Mouse (Mus musculus) spleen, postnatal 36 days (tissue): Measurements from ENCODE around the gene Bahd1.

Source experiments
- DNase-seq, 2 experiments: peaks; one replicate each; pipeline ENCODE4 v3.0.0; 2022; ENCODE audit warnings: low spot score in 2 of 2, mixed read lengths in 1 of 2

The Bahd1 gene

DNA sequence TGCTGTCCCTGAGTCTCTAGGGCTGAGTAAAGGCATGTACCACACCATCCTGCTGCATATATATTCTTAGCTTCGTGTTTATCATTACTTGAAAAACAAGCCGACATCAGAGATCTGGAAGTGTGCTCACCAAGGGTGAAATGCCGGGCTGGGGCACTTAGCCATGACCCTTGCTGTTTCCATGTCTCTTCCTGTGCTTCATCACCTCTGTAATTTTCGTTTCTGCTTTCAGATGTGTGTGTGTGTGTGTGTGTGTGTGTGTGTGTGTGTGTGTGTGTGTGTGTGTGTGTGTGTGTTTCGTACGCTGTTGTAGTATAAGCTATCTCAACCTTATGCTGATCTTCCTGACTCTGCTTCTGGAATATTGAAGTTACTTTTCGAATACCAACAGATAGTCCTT, 41.2 kb downstream of the Bahd1 start:
- peak; percentile 36 to 48 for DNase-seq

GRCm38 (mm10) chr2:118943232-118943631, 43.1 kb downstream of the Bahd1 start:
- no peak for DNase-seq

DNA sequence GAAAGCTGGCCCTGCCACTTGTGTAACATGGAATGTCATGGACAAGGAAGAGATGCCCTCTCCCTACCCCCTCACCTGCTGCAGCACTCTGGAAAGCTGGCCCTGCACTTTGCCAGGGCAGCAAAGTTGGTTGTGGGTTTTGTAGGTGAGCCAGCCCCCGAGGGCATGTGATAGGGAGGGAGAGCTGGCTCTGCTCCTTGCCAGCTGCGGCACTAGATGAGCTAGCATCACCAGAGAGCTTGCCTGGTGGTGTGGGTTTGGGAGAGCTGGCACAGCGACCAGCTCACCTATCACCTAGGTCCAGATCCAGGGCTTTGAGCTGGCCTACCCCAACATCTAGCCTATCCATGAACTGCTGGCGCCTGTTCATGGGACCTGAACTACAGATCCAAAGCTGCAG, 48.6 kb downstream of the Bahd1 start:
- no peak for DNase-seq

- no peak for DNase-seq
These were observed 49.5 kb downstream of the Bahd1 start for GRCm38 (mm10) chr2:118949699-118950098.

DNA sequence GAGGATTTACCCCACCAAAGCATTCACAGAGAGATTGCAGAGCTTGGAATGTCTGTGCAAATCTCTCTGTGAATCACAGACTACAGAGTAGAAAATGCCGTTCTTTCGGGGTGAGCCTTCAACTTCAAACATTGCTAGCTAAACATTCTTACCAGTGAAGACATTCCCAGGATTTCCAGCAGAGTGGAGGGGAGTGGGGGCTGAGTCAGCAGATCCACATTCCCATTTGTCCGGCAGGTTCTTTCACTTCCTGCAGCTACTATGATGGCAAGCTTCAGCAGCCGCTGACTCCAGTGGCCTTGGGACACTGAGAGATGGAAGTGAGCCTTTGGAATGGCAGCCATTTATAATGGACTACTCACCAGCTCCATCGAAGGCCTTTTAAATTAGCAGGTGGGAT, 56.3 kb downstream of the Bahd1 start:
- DNase-seq: no peak

DNA sequence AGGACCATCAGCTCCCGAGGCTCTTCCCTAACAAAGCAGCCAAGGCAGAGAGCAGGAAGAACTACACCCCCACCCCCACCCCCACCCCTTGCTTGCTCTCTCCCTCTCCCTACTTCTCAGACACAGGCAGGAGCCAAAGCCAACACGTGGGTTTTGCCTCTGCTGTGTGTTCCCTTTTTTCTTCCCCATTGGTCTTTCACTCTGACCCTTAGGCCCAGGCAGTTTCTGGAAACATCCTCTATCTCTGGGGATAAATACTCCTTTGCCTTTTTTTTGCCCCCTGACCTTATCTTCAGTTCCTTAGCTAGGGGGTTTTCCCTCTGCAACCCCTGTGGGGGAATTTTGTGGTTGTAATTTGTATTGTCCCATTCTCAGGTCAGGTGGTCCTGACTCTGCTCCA, 59.5 kb downstream of the Bahd1 start:
- no peak for DNase-seq

DNA sequence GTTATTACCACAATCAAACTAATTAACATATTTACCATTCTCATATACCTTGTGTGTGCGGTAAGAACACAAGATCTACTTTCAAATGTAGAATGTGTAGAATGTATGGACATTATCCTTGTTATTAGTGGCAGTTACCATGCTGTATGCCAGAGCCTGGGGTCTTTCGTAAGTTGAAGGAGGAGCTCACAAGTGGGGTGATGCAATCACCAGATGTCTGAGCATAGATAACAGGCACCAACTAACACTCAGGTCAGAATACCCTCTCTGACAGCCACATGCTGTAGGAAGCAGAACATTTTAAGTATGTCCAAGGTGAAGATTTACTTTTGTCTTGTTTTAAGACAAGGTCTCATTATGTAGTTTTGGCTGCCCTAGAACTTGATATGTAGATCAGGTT, 60.2 kb downstream of the Bahd1 start:
- no peak for DNase-seq

- DNase-seq: no peak
These were observed 61.4 kb downstream of the Bahd1 start for GRCm38 (mm10) chr2:118961546-118961945.

- DNase-seq: no peak
These were observed 63.0 kb downstream of the Bahd1 start for GRCm38 (mm10) chr2:118963007-118963675.

DNA sequence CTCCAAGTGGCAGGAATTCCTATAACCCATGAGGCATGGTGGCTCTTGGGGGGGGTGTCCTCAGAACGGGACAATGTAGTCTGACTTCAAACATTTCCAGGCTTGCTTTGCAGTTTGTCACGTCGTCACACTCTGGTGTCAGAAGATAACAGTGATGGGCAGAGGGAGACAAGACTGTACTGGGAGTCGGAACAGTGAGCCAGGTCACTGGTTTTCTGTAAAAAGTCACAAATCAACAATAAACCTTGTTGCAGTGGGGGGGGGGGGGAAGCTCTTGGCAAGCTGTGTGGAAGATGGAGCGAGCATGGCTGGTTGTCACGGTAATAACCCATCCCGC, 63.5 kb downstream of the Bahd1 start:
- DNase-seq: no peak

DNA sequence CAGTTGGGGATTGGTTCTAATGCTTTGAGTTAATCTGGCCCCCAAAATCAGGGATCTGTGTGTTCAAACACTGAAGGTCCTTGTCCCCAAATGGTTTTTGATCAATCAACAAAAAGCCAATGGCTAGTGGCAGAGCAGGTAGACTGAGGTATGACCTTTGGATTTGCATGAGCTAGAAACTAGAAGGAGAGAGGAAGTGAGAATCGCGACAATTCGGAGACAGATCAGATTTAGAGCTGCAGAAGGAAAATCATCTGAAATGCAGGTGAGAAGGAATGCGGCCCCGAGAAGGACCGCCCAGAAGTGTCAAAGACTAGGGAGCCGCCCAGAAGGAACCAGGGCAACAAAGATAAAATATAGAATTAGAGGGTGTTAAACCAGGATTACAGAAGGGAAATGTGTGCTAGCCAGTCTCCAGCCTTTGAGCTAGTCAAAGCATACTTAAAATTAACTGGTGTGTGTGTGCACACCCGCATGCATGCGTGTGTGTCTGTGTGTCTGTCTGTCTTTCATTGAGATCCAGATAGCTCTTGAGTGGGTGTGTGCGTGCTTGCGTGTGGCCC, 69.5 kb downstream of the Bahd1 start:
- no peak for DNase-seq

- DNase-seq: no peak
These were observed 71.9 kb downstream of the Bahd1 start for GRCm38 (mm10) chr2:118972048-118972447.

DNA sequence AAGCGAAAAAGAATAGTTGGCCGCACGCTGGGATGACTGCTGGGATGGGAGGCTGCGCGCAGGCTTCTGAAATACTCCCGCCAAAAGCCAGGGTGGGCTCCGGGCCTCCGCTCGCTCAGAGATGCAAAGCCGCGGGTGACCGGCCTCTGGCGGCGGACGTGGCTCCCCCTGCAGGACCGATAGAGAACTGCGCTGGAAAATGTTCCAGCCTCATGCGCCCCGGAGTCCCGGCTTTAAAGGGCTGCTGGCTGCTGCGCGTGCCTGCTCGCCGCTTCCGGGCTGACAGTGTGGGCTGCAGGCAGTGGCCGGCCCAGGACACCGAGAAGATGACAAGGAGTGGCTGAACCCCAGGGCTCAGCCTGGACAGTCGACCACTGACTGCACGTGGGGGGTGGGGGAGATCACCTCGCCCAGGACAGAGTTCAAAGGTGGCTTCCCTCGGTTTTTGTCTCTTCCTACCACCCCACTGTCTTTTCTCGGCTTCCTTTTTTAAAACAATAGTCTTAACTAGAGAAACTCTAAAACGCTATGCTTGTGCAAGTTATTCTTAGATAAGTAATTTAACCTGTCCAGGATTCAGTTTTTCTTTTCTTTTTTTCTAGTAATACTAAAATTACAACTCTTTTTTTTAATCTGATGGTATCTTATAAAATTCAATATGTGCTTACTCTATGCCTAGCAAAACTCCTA, 72.7 kb downstream of the Bahd1 start:
- DNase-seq: peak; percentile 77 to 81
